Mouse (Mus musculus) erythroblast, adult 5-6 weeks (primary cell): ENCODE results near the gene Ang. TPM values are rescaled to one million over a fixed set of nuclear protein-coding genes. Genes with fewer than 3 reads are reported as not detected.

Source experiments
- ATAC-seq: replicated peaks from 2 replicates; pipeline ENCODE4 v1.8.0; 2016; ENCODE audit warnings: moderate number of reproducible peaks, mild to moderate bottlenecking, moderate TSS enrichment, inconsistent platforms; ENCODE audit not compliant: poor library complexity, low FRiP score, severe bottlenecking
- total RNA-seq, 2 experiments: library from RNA; stranded (forward) in 1 of 2; stranded (reverse) in 1 of 2; fragments of 150-400 nt in 1 of 2; fragments of 200-764, 138-1000 nt in 1 of 2; gene quantifications; 2 replicates each; pipeline versions ENCODE4 v1.2.3 to v1.2.4; 2015 to 2017; ENCODE audit warnings: low replicate concordance in 2 of 2

Gene Ang
- total RNA-seq, 2 experiments from 2014 or later = not detected

- no peak for ATAC-seq
These were observed 23.1 kb downstream of the Ang start, which contains the start of gene Eddm3b for GRCm38 (mm10) chr14:51113916-51114560. Gene Eddm3b (plus strand): TSS chr14:51114426.

- no peak for ATAC-seq
These were observed 34.7 kb downstream of the Ang start for GRCm38 (mm10) chr14:51125684-51126083.

- peak; percentile 82 for ATAC-seq
These were observed 36.8 kb downstream of the Ang start for GRCm38 (mm10) chr14:51127648-51128258.

GRCm38 (mm10) chr14:51128775-51129623, 38.0 kb downstream of the Ang start:
- ATAC-seq = peak; percentile 41

GRCm38 (mm10) chr14:51129624-51129975, 38.6 kb downstream of the Ang start:
- peak; percentile 42; the same call in 1 of the 2 replicates for ATAC-seq

GRCm38 (mm10) chr14:51130315-51130940, 39.5 kb downstream of the Ang start:
- ATAC-seq = peak; percentile 70

GRCm38 (mm10) chr14:51131086-51131815, 40.3 kb downstream of the Ang start:
- ATAC-seq = no peak

- ATAC-seq = 0 out of 2 replicates have a peak, but pooled peaks have one; percentile 44
These were observed 41.4 kb downstream of the Ang start for GRCm38 (mm10) chr14:51132372-51132771.

- ATAC-seq = no peak
These were observed 49.4 kb downstream of the Ang start for GRCm38 (mm10) chr14:51140342-51140741.

- no peak for ATAC-seq
These were observed 51.2 kb downstream of the Ang start for GRCm38 (mm10) chr14:51142119-51142518.

- peak; percentile 73 for ATAC-seq
These were observed 51.6 kb downstream of the Ang start for GRCm38 (mm10) chr14:51142568-51142967.

GRCm38 (mm10) chr14:51143287-51143686, 52.3 kb downstream of the Ang start:
- peak; percentile 19; the same call in 1 of the 2 replicates for ATAC-seq

GRCm38 (mm10) chr14:51143937-51144336, 53.0 kb downstream of the Ang start:
- peak; percentile 90 for ATAC-seq

GRCm38 (mm10) chr14:51144451-51144850, 53.5 kb downstream of the Ang start:
- no peak for ATAC-seq

GRCm38 (mm10) chr14:51145521-51145920, 54.6 kb downstream of the Ang start:
- ATAC-seq = no peak

- ATAC-seq = no peak
These were observed 55.7 kb downstream of the Ang start, which contains the start of gene Rnase1 for GRCm38 (mm10) chr14:51146685-51147084. Gene Rnase1 (minus strand): TSS chr14:51146785.

- no peak for ATAC-seq
These were observed 57.1 kb downstream of the Ang start for GRCm38 (mm10) chr14:51148006-51148405.

- ATAC-seq = peak; percentile 80
These were observed 58.2 kb downstream of the Ang start for GRCm38 (mm10) chr14:51149164-51149563.

GRCm38 (mm10) chr14:51150206-51150831, 59.4 kb downstream of the Ang start:
- ATAC-seq = peak; percentile 78
